Mouse (Mus musculus): Measurements from ENCODE around the gene Olfr1269.

Gene Olfr1269

GRCm38 (mm10) chr2:90121312-90121711 is at the start of gene Olfr1269:
Olfr1269 (minus strand) TSS chr2:90121412.
- no peak for DNase-seq

GRCm38 (mm10) chr2:90153916-90154315 is 32.7 kb upstream of the Olfr1269 start:
- DNase-seq = no peak

GRCm38 (mm10) chr2:90152991-90153390 is 31.8 kb upstream of the Olfr1269 start, which contains the start of gene Olfr1270:
Olfr1270 (minus strand) TSS chr2:90153091.
- DNase-seq = no peak

GRCm38 (mm10) chr2:90142196-90142595 is 21.0 kb upstream of the Olfr1269 start, which contains the start of gene Olfr32:
Olfr32 (minus strand) TSS chr2:90142296.
- no peak for DNase-seq

- no peak for DNase-seq
Measured at GRCm38 (mm10) chr2:90070065-90070464, 51.1 kb downstream of the Olfr1269 start.

All from cerebellum, adult 11-12 months (tissue).